Mouse (Mus musculus): ENCODE data around the gene Magi1.

- no peak for TF ChIP-seq CTCF (IDR thresholded peaks at IDR 0.05; ENCODE audit: low read depth)
- no peak for TF ChIP-seq EP300 (IDR thresholded peaks at IDR 0.05; ENCODE audit: low read depth)
Observed at GRCm38 (mm10) chr6:93983551-93983950, 300.2 kb downstream of the Magi1 start.
